Mouse (Mus musculus) heart, postnatal 0 days (tissue): ENCODE measurements around the gene Rnf151.

Source experiments
- CTCF ChIP-seq: IDR thresholded peaks from 2 replicates; pipeline ENCODE4 v1.5.1; 2016; ENCODE audit warnings: antibody characterized with exemption, control low read depth, low read depth
- EP300 ChIP-seq: IDR thresholded peaks from 2 replicates; pipeline ENCODE4 v1.6.1; 2016; ENCODE audit warnings: antibody characterized with exemption, low read depth

- TF ChIP-seq CTCF (no peak), EP300 (no peak)
Observed at GRCm38 (mm10) chr17:24698715-24699114, 19.1 kb downstream of the Rnf151 start.
